Mouse (Mus musculus): ENCODE results near the gene Golph3. TPM values are rescaled to one million over a fixed set of nuclear protein-coding genes. Genes with fewer than 3 reads are reported as not detected.

Gene Golph3
- polyA plus RNA-seq, 1 experiment from 2014 or later: 94.8 TPM

GRCm38 (mm10) chr15:12340536-12341400 is 19.5 kb downstream of the Golph3 start:
- H3K9ac ChIP-seq (replicated peaks): no peak overlapping the region
- 35% methylated on average over 5 of the region's 5 CpGs for WGBS
- peaks cover 24% of the 10 kb centered on the region; the same call in 1 of the 2 replicates for H3K36me3 ChIP-seq
- no peak for ATAC-seq (ENCODE audit: low FRiP score, low read depth)
- H3K4me2 ChIP-seq (replicated peaks): no peak overlapping the region
- H3K9me3 ChIP-seq: no peaks in the 10 kb centered on the region
- H3K27me3 ChIP-seq: no peaks in the 10 kb centered on the region
- H3K27ac ChIP-seq (replicated peaks): 0 out of 2 replicates have a peak overlapping the region, but pooled peaks have one; percentile 8
- H3K4me1 ChIP-seq: peaks cover 12% of the 10 kb centered on the region
- no peak overlapping the region for H3K4me3 ChIP-seq

- peaks cover 12% of the 10 kb centered on the region for H3K4me1 ChIP-seq
- H3K36me3 ChIP-seq: peaks cover 25% of the 10 kb centered on the region; the same call in 1 of the 2 replicates
- ATAC-seq (ENCODE audit: low FRiP score, low read depth): peak; percentile 84
- H3K4me3 ChIP-seq: no peak overlapping the region
- no peaks in the 10 kb centered on the region for H3K9me3 ChIP-seq
- no peaks in the 10 kb centered on the region for H3K27me3 ChIP-seq
- H3K4me2 ChIP-seq (replicated peaks): 0 out of 2 replicates have a peak overlapping the region, but pooled peaks have one; percentile 4
- 18% methylated on average over 4 of the region's 4 CpGs for WGBS
- 0 out of 2 replicates have a peak overlapping the region, but pooled peaks have one; percentile 21 for H3K9ac ChIP-seq (replicated peaks)
- H3K27ac ChIP-seq (replicated peaks): no peak overlapping the region; the same call in 1 of the 2 replicates
These were observed 20.1 kb downstream of the Golph3 start for GRCm38 (mm10) chr15:12341401-12341758.

- Histone ChIP-seq H3K9me3 (no peaks in the 10 kb centered on the region), H3K27me3 (no peaks in the 10 kb centered on the region), H3K4me3 (no peak overlapping the region), H3K4me1 (no peaks in the 10 kb centered on the region), H3K9ac (replicated peaks) (no peak overlapping the region), H3K4me2 (replicated peaks) (no peak overlapping the region), H3K27ac (replicated peaks) (no peak overlapping the region), H3K36me3 (peaks cover 52% of the 10 kb centered on the region)
- ATAC-seq (ENCODE audit: low FRiP score, low read depth): no peak
- 92% methylated on average over 3 of the region's 3 CpGs for WGBS
These were observed 25.7 kb downstream of the Golph3 start for GRCm38 (mm10) chr15:12346916-12347315.

GRCm38 (mm10) chr15:12348950-12349349 is 27.7 kb downstream of the Golph3 start:
- H3K9me3 ChIP-seq: no peaks in the 10 kb centered on the region
- WGBS: 90% methylated on average over 3 of the region's 3 CpGs
- H3K36me3 ChIP-seq: peaks cover 61% of the 10 kb centered on the region
- H3K4me3 ChIP-seq: no peak overlapping the region
- no peak for ATAC-seq (ENCODE audit: low FRiP score, low read depth)
- no peaks in the 10 kb centered on the region for H3K27me3 ChIP-seq
- H3K27ac ChIP-seq (replicated peaks): no peak overlapping the region
- no peaks in the 10 kb centered on the region for H3K4me1 ChIP-seq
- no peak overlapping the region for H3K4me2 ChIP-seq (replicated peaks)
- H3K9ac ChIP-seq (replicated peaks): no peak overlapping the region

- no peak for ATAC-seq (ENCODE audit: low FRiP score, low read depth)
- H3K27ac ChIP-seq (replicated peaks): no peak overlapping the region
- H3K9me3 ChIP-seq: no peaks in the 10 kb centered on the region
- no peak overlapping the region for H3K4me3 ChIP-seq
- 94% methylated on average over 5 of the region's 5 CpGs for WGBS
- H3K27me3 ChIP-seq: no peaks in the 10 kb centered on the region
- no peak overlapping the region for H3K9ac ChIP-seq (replicated peaks)
- no peaks in the 10 kb centered on the region for H3K4me1 ChIP-seq
- H3K4me2 ChIP-seq (replicated peaks): no peak overlapping the region
- peaks cover 58% of the 10 kb centered on the region for H3K36me3 ChIP-seq
These were observed 28.6 kb downstream of the Golph3 start for GRCm38 (mm10) chr15:12349840-12350239.

- Histone ChIP-seq H3K27me3 (no peaks in the 10 kb centered on the region), H3K4me3 (no peak overlapping the region), H3K9me3 (no peaks in the 10 kb centered on the region), H3K27ac (replicated peaks) (no peak overlapping the region), H3K9ac (replicated peaks) (no peak overlapping the region), H3K4me2 (replicated peaks) (no peak overlapping the region), H3K4me1 (no peaks in the 10 kb centered on the region), H3K36me3 (peaks cover 51% of the 10 kb centered on the region)
- WGBS: 96% methylated on average over 7 of the region's 7 CpGs
- ATAC-seq (ENCODE audit: low FRiP score, low read depth): no peak
These were observed 30.2 kb downstream of the Golph3 start for GRCm38 (mm10) chr15:12351470-12351869.

- Histone ChIP-seq H3K4me1 (no peaks in the 10 kb centered on the region), H3K27me3 (no peaks in the 10 kb centered on the region), H3K9me3 (no peaks in the 10 kb centered on the region), H3K36me3 (peaks cover 43% of the 10 kb centered on the region), H3K27ac (replicated peaks) (no peak overlapping the region), H3K4me3 (no peak overlapping the region), H3K9ac (replicated peaks) (no peak overlapping the region), H3K4me2 (replicated peaks) (no peak overlapping the region)
- 88% methylated on average over 2 of the region's 2 CpGs for WGBS
- no peak for ATAC-seq (ENCODE audit: low FRiP score, low read depth)
These were observed 33.1 kb downstream of the Golph3 start for GRCm38 (mm10) chr15:12354281-12354810.

- WGBS: 90% methylated on average over 6 of the region's 6 CpGs
- H3K9ac ChIP-seq (replicated peaks): no peak overlapping the region
- no peak for ATAC-seq (ENCODE audit: low FRiP score, low read depth)
- no peaks in the 10 kb centered on the region for H3K27me3 ChIP-seq
- no peak overlapping the region for H3K4me3 ChIP-seq
- H3K36me3 ChIP-seq: peaks cover 33% of the 10 kb centered on the region
- no peaks in the 10 kb centered on the region for H3K9me3 ChIP-seq
- no peaks in the 10 kb centered on the region for H3K4me1 ChIP-seq
- no peak overlapping the region for H3K4me2 ChIP-seq (replicated peaks)
- H3K27ac ChIP-seq (replicated peaks): no peak overlapping the region
These were observed 34.0 kb downstream of the Golph3 start for GRCm38 (mm10) chr15:12355261-12355660.

GRCm38 (mm10) chr15:12355907-12356306 is 34.7 kb downstream of the Golph3 start:
- WGBS: 90% methylated on average over 7 of the region's 7 CpGs
- H3K27ac ChIP-seq (replicated peaks): no peak overlapping the region
- no peaks in the 10 kb centered on the region for H3K9me3 ChIP-seq
- H3K4me1 ChIP-seq: no peaks in the 10 kb centered on the region
- peaks cover 32% of the 10 kb centered on the region for H3K36me3 ChIP-seq
- no peak for ATAC-seq (ENCODE audit: low FRiP score, low read depth)
- H3K4me3 ChIP-seq: no peak overlapping the region
- H3K4me2 ChIP-seq (replicated peaks): no peak overlapping the region
- H3K27me3 ChIP-seq: no peaks in the 10 kb centered on the region
- no peak overlapping the region for H3K9ac ChIP-seq (replicated peaks)

GRCm38 (mm10) chr15:12357459-12357858 is 36.2 kb downstream of the Golph3 start:
- H3K36me3 ChIP-seq: peaks cover 19% of the 10 kb centered on the region
- no peaks in the 10 kb centered on the region for H3K9me3 ChIP-seq
- H3K27ac ChIP-seq (replicated peaks): no peak overlapping the region
- no peak overlapping the region for H3K9ac ChIP-seq (replicated peaks)
- no peak overlapping the region for H3K4me2 ChIP-seq (replicated peaks)
- H3K4me1 ChIP-seq: no peaks in the 10 kb centered on the region
- H3K27me3 ChIP-seq: no peaks in the 10 kb centered on the region
- ATAC-seq (ENCODE audit: low FRiP score, low read depth): no peak
- no peak overlapping the region for H3K4me3 ChIP-seq

- Histone ChIP-seq H3K27ac (replicated peaks) (no peak overlapping the region), H3K9ac (replicated peaks) (no peak overlapping the region), H3K4me1 (no peaks in the 10 kb centered on the region), H3K4me2 (replicated peaks) (no peak overlapping the region), H3K4me3 (no peak overlapping the region), H3K27me3 (no peaks in the 10 kb centered on the region), H3K9me3 (no peaks in the 10 kb centered on the region), H3K36me3 (peaks cover 10% of the 10 kb centered on the region)
- WGBS: 96% methylated on average over 5 of the region's 5 CpGs
- ATAC-seq (ENCODE audit: low FRiP score, low read depth): no peak
These were observed 37.1 kb downstream of the Golph3 start for GRCm38 (mm10) chr15:12358384-12358783.

GRCm38 (mm10) chr15:12360519-12361212 is 39.4 kb downstream of the Golph3 start:
- H3K9me3 ChIP-seq: no peaks in the 10 kb centered on the region
- no peaks in the 10 kb centered on the region; the same call in 1 of the 2 replicates for H3K36me3 ChIP-seq
- no peak overlapping the region for H3K4me2 ChIP-seq (replicated peaks)
- no peak overlapping the region for H3K9ac ChIP-seq (replicated peaks)
- H3K4me1 ChIP-seq: peaks cover 3% of the 10 kb centered on the region
- no peak for ATAC-seq (ENCODE audit: low FRiP score, low read depth)
- 78% methylated on average over 19 of the region's 19 CpGs for WGBS
- no peak overlapping the region for H3K27ac ChIP-seq (replicated peaks)
- H3K27me3 ChIP-seq: no peaks in the 10 kb centered on the region; the same call in 1 of the 2 replicates
- no peak overlapping the region for H3K4me3 ChIP-seq
